Mouse (Mus musculus): Measurements from ENCODE around the gene Park7. TPM values are rescaled to one million over a fixed set of nuclear protein-coding genes. Genes with fewer than 3 reads are reported as not detected.

The Park7 gene
- total and polyA plus RNA-seq, 3 experiments: 438 to 480 TPM; not detected in 1

- no peak overlapping the region for H3K27ac ChIP-seq (ENCODE audit: control insufficient read depth, low read depth, low read length)
- no peaks in the 10 kb centered on the region for H3K27me3 ChIP-seq (ENCODE audit: control insufficient read depth in 1 of 2, insufficient read depth in 2 of 2, low read length in 2 of 2)
- H3K4me3 ChIP-seq (ENCODE audit: control insufficient read depth in 1 of 2, insufficient read depth in 1 of 2, low read depth in 2 of 2, low read length in 2 of 2): no peak overlapping the region
- no peaks in the 10 kb centered on the region for H3K9me3 ChIP-seq (replicated peaks; ENCODE audit: insufficient read depth, low read length)
- no peaks in the 10 kb centered on the region for H3K4me1 ChIP-seq (ENCODE audit: control insufficient read depth in 1 of 2, insufficient read depth in 2 of 2, low read length in 2 of 2)
- no peak overlapping the region for H3K9ac ChIP-seq (ENCODE audit: control insufficient read depth, low read depth, low read length, poor library complexity, severe bottlenecking)
- no peaks in the 10 kb centered on the region for H3K36me3 ChIP-seq (ENCODE audit: control insufficient read depth in 1 of 2, insufficient read depth in 2 of 2, low read length in 2 of 2)
- TF ChIP-seq BHLHE40 (IDR thresholded peaks at IDR 0.05; ENCODE audit: borderline replicate concordance, low read depth, low read length): no peak
- TF ChIP-seq RCOR1 (IDR thresholded peaks at IDR 0.05; ENCODE audit: low read depth, low read length): no peak
- no peak for TF ChIP-seq TAL1 (IDR thresholded peaks at IDR 0.05; ENCODE audit: low read length)
- TF ChIP-seq TBP (IDR thresholded peaks at IDR 0.05; ENCODE audit: low read depth, low read length): no peak
- TF ChIP-seq CHD2 (IDR thresholded peaks at IDR 0.05; ENCODE audit: low read length): no peak
- no peak for TF ChIP-seq MAFK (IDR thresholded peaks at IDR 0.05; ENCODE audit: borderline replicate concordance, low read depth, low read length)
- no peak for TF ChIP-seq HCFC1 (IDR thresholded peaks at IDR 0.05; ENCODE audit: low read depth, low read length)
- no peak for TF ChIP-seq ELF1 (IDR thresholded peaks at IDR 0.05; ENCODE audit: low read depth, low read length)
- TF ChIP-seq POLR2A (IDR thresholded peaks at IDR 0.05; ENCODE audit: control insufficient read depth in 1 of 2, insufficient read depth in 1 of 2, low read depth in 1 of 2, low read length in 2 of 2, poor library complexity in 1 of 2): no peak
- no peak for TF ChIP-seq RAD21 (IDR thresholded peaks at IDR 0.05; ENCODE audit: low read depth, low read length)
- no peak for TF ChIP-seq NELFE (IDR thresholded peaks at IDR 0.05; ENCODE audit: low read depth, low read length)
- no peak for TF ChIP-seq ZNF384 (IDR thresholded peaks at IDR 0.05; ENCODE audit: low read depth, low read length)
- TF ChIP-seq NRF1 (IDR thresholded peaks at IDR 0.05; ENCODE audit: insufficient read depth, low read depth, low read length, poor library complexity, severe bottlenecking): no peak
- no peak for TF ChIP-seq ZC3H11A (IDR thresholded peaks at IDR 0.05; ENCODE audit: low read depth, low read length)
- no peak for TF ChIP-seq TCF12 (IDR thresholded peaks at IDR 0.05; ENCODE audit: low read depth, low read length)
- TF ChIP-seq KAT2A (conservative IDR thresholded peaks at IDR 0.05; ENCODE audit: low read depth, low read length): no peak
- no peak for TF ChIP-seq EP300 (IDR thresholded peaks at IDR 0.05; ENCODE audit: low read depth in 1 of 2, low read length in 2 of 2)
- no peak for TF ChIP-seq SMC3 (IDR thresholded peaks at IDR 0.05; ENCODE audit: low read depth, low read length)
- no peak for TF ChIP-seq MYB (IDR thresholded peaks at IDR 0.05; ENCODE audit: low read depth, low read length)
- TF ChIP-seq ETS1 (IDR thresholded peaks at IDR 0.05; ENCODE audit: low read depth, low read length): no peak
- no peak for DNase-seq (ENCODE audit: low read depth, low spot score)
- no peaks in the 10 kb centered on the region for H3K79me2 ChIP-seq (ENCODE audit: control insufficient read depth, insufficient read depth, low read length, poor library complexity)
Observed at GRCm38 (mm10) chr4:150866069-150866468, 48.2 kb downstream of the Park7 start.

- Histone ChIP-seq H3K36me3 (ENCODE audit: control insufficient read depth in 1 of 2, insufficient read depth in 2 of 2, low read length in 2 of 2) (no peaks in the 10 kb centered on the region), H3K9ac (ENCODE audit: control insufficient read depth, low read depth, low read length, poor library complexity, severe bottlenecking) (no peak overlapping the region), H3K4me3 (ENCODE audit: control insufficient read depth in 1 of 2, insufficient read depth in 1 of 2, low read depth in 2 of 2, low read length in 2 of 2) (no peak overlapping the region), H3K4me1 (ENCODE audit: control insufficient read depth in 1 of 2, insufficient read depth in 2 of 2, low read length in 2 of 2) (no peaks in the 10 kb centered on the region), H3K9me3 (replicated peaks; ENCODE audit: insufficient read depth, low read length) (no peaks in the 10 kb centered on the region), H3K27me3 (ENCODE audit: control insufficient read depth in 1 of 2, insufficient read depth in 2 of 2, low read length in 2 of 2) (no peaks in the 10 kb centered on the region; a peak in 1 of 4 replicates), H3K79me2 (ENCODE audit: control insufficient read depth, insufficient read depth, low read length, poor library complexity) (no peaks in the 10 kb centered on the region), H3K27ac (ENCODE audit: control insufficient read depth, low read depth, low read length) (no peak overlapping the region)
- no peak for TF ChIP-seq KAT2A (conservative IDR thresholded peaks at IDR 0.05; ENCODE audit: low read depth, low read length)
- no peak for TF ChIP-seq POLR2A (IDR thresholded peaks at IDR 0.05; ENCODE audit: control insufficient read depth in 1 of 2, insufficient read depth in 1 of 2, low read depth in 1 of 2, low read length in 2 of 2, poor library complexity in 1 of 2)
- TF ChIP-seq MAX (IDR thresholded peaks at IDR 0.05; ENCODE audit: low read length): no peak
- peak; percentile 76 for TF ChIP-seq SMC3 (IDR thresholded peaks at IDR 0.05; ENCODE audit: low read depth, low read length)
- TF ChIP-seq GABPA (IDR thresholded peaks at IDR 0.05; ENCODE audit: low read depth, low read length): no peak
- peak; percentile 36 for TF ChIP-seq ZC3H11A (IDR thresholded peaks at IDR 0.05; ENCODE audit: low read depth, low read length)
- TF ChIP-seq TCF12 (IDR thresholded peaks at IDR 0.05; ENCODE audit: low read depth, low read length): no peak
- TF ChIP-seq CTCF (IDR thresholded peaks at IDR 0.05 in 2 of 3, conservative IDR thresholded peaks at IDR 0.05 in 1 of 3; ENCODE audit: control insufficient read depth in 1 of 3, insufficient read depth in 1 of 3, low read depth in 2 of 3, low read length in 3 of 3, poor library complexity in 1 of 3, severe bottlenecking in 1 of 3): peak in 2 of 3 experiments; percentile 33 to 69; a peak in 4 of 6 replicates
- TF ChIP-seq ETS1 (IDR thresholded peaks at IDR 0.05; ENCODE audit: low read depth, low read length): no peak
- no peak for TF ChIP-seq HCFC1 (IDR thresholded peaks at IDR 0.05; ENCODE audit: low read depth, low read length)
- TF ChIP-seq JUND (IDR thresholded peaks at IDR 0.05; ENCODE audit: low read depth, low read length): no peak
- TF ChIP-seq CHD2 (IDR thresholded peaks at IDR 0.05; ENCODE audit: low read length): no peak
- peak; percentile 53 for TF ChIP-seq RAD21 (IDR thresholded peaks at IDR 0.05; ENCODE audit: low read depth, low read length)
- peak; percentile 48 for DNase-seq (ENCODE audit: low read depth, low spot score)
Observed at GRCm38 (mm10) chr4:150865371-150865770, 48.9 kb downstream of the Park7 start.
